Mouse (Mus musculus) intestine, postnatal 0 days (tissue): ENCODE results near the gene Igsf9. TPM values are rescaled to one million over a fixed set of nuclear protein-coding genes. Genes with fewer than 3 reads are reported as not detected.
A peak's percentile ranks its signal among the peaks of the same experiment; 100 is the strongest.

ENCODE experiments used
- ATAC-seq: fragments of 200-750 bp; cut with Nextera tagmentation; 2 replicates; pipeline ENCODE4 v1.8.0; 2017; ENCODE audit warnings: mild to moderate bottlenecking, moderate TSS enrichment, moderate library complexity
- H3K27ac ChIP-seq: fragments of 300-500 bp; sonication (generic); 2 replicates; pipeline ENCODE4 v1.5.1; 2014; ENCODE audit warnings: mild to moderate bottlenecking, low read depth, low read length, moderate library complexity
- H3K27me3 ChIP-seq: fragments of 300-500 bp; sonication (generic); replicated peaks from 2 replicates; pipeline ENCODE4 v1.6.1; 2014; ENCODE audit warnings: low read length, mixed read lengths; ENCODE audit not compliant: control insufficient read depth, insufficient read depth
- H3K36me3 ChIP-seq: fragments of 300-500 bp; sonication (generic); 2 replicates; pipeline ENCODE4 v1.6.1; 2014; ENCODE audit warnings: mild to moderate bottlenecking, moderate library complexity; ENCODE audit not compliant: control insufficient read depth, insufficient read depth
- H3K4me1 ChIP-seq: fragments of 300-500 bp; sonication (generic); replicated peaks from 2 replicates; pipeline ENCODE4 v1.6.1; 2014; ENCODE audit warnings: antibody characterized with exemption, low read length, mixed read lengths; ENCODE audit not compliant: control insufficient read depth, insufficient read depth
- H3K4me2 ChIP-seq: fragments of 300-500 bp; sonication (generic); replicated peaks from 2 replicates; pipeline ENCODE4 v1.6.1; 2014; ENCODE audit warnings: low read depth, mild to moderate bottlenecking, moderate library complexity
- H3K4me3 ChIP-seq: fragments of 300-500 bp; sonication (generic); 2 replicates; pipeline ENCODE4 v1.5.1; 2014; ENCODE audit warnings: low read depth, low read length
- H3K9ac ChIP-seq: fragments of 300-500 bp; sonication (generic); 2 replicates; pipeline ENCODE4 v1.6.1; 2014; ENCODE audit warnings: mild to moderate bottlenecking, low read depth, low read length
- H3K9me3 ChIP-seq: fragments of 300-500 bp; sonication (generic); 2 replicates; pipeline ENCODE4 v1.6.1; 2016; ENCODE audit warnings: mixed run types; ENCODE audit not compliant: control insufficient read depth
- CTCF ChIP-seq: sonication (generic); IDR thresholded peaks from 2 replicates; pipeline ENCODE4 v1.5.1; 2016; ENCODE audit warnings: low read depth, mild to moderate bottlenecking, control low read depth, antibody characterized with exemption, moderate library complexity
- WGBS: fragments of 180-500 bp; shearing (Covaris S2); extraction: QIAGEN DNeasy Blood & Tissue Kit; methylation state at CpG from one replicate; pipeline ENCODE4 v1.1.7; 2014; 5-methylcytosine and 5-hydroxymethylcytosine counted together
- polyA plus RNA-seq: library from polyadenylated mRNA; unstranded; fragments of >200 nt; fragmentation: Nextera tagmentation; extraction: Ambion mirVana; gene quantifications from 2 replicates; pipeline ENCODE4 v1.2.1, GENCODE M21; 2015

Igsf9 gene
- polyA plus RNA-seq, 1 experiment from 2014 or later: 73.4 TPM

DNA sequence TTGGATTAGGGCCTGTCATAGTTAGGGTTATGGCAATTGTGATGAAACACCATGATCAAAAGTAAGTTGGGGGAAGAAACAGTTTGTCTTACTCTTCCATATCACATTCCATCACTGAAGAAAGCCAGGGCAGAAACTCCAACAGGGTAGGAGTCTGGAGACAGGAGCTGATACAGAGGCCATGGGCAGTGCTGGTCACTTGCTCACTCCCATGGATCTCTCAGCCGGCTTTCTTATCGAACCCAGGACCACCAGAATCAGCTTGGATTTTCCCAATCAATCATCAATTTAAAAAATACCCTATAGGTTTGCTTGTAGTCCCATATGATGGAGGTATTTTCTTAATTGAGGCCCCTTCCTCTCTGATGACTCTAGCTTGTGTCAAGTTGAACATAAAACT lies 27.8 kb upstream of the Igsf9 start:
- Histone ChIP-seq H3K4me1 (0 out of 2 replicates have a peak, but pooled peaks cover 2% of the 10 kb centered on the region), H3K27ac (no peak overlapping the region), H3K27me3 (no peaks in the 10 kb centered on the region), H3K9ac (no peak overlapping the region), H3K36me3 (no peaks in the 10 kb centered on the region), H3K4me2 (no peak overlapping the region), H3K9me3 (no peaks in the 10 kb centered on the region), H3K4me3 (no peak overlapping the region)
- no peak for ATAC-seq
- 88% methylated on average over 2 of the region's 2 CpGs for WGBS
- no peak for TF ChIP-seq CTCF

DNA sequence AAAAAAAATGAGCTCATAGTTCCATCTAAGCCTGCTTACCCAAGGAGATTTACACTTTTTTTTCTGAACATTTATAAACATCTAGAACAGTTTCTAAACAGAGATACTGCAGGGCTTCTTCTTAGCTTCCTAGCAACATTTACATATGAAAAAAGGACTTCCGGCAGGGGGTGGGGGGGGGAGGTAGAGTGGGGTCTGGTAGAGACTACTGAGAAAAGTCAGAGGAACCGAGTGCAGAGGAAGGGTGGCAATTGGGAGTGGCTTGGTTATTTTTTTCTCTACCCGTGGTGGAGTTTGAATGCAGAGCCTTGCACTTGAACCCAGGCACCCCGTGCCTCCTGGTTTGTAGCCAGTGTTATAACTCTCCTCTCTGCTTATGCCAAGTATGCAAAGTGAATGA lies 26.2 kb upstream of the Igsf9 start:
- Histone ChIP-seq H3K9me3 (no peaks in the 10 kb centered on the region), H3K36me3 (no peaks in the 10 kb centered on the region), H3K9ac (no peak overlapping the region), H3K27me3 (no peaks in the 10 kb centered on the region), H3K4me1 (0 out of 2 replicates have a peak, but pooled peaks cover 6% of the 10 kb centered on the region), H3K4me2 (no peak overlapping the region), H3K4me3 (no peak overlapping the region), H3K27ac (no peak overlapping the region)
- TF ChIP-seq CTCF: no peak
- WGBS: 42% methylated on average over 4 of the region's 4 CpGs
- ATAC-seq: no peak

DNA sequence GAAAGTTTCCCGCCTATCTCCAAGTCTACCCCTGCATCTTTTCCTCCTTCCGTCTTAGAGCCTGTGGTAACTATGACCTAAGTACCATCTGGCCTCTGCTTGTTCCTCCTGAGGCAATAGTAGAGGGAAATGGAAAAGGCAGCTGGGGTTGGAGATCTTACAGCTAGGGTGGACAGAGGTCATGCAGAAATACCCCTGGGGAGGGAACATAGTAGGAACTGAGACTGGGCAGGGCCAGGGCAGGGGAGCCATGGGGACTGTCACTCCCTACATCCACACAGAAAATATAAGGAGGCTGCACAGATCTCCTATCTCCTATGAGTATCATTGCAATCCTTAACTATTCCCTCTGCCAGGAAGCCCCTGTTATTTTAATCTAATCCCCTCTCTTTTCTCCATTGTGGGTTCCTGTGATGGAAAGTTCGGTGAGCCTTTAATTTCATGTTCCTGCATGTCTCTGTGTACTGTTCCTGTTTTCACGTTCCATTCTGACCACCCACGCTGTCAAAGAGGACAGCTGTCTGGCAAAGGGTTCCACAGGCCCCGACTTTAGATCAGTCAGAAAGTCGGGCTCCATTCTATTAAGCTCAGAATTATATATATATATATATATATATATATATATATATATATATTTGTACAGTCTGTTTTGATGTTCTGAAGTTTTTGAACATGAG lies 25.4 kb upstream of the Igsf9 start:
- WGBS: 62% methylated on average over 7 of the region's 7 CpGs
- H3K4me1 ChIP-seq: 0 out of 2 replicates have a peak, but pooled peaks cover 7% of the 10 kb centered on the region
- no peak overlapping the region for H3K9ac ChIP-seq
- no peak for ATAC-seq
- no peaks in the 10 kb centered on the region for H3K36me3 ChIP-seq
- TF ChIP-seq CTCF: no peak
- no peak overlapping the region for H3K4me2 ChIP-seq
- H3K4me3 ChIP-seq: no peak overlapping the region
- H3K27me3 ChIP-seq: no peaks in the 10 kb centered on the region
- no peaks in the 10 kb centered on the region for H3K9me3 ChIP-seq
- no peak overlapping the region for H3K27ac ChIP-seq

DNA sequence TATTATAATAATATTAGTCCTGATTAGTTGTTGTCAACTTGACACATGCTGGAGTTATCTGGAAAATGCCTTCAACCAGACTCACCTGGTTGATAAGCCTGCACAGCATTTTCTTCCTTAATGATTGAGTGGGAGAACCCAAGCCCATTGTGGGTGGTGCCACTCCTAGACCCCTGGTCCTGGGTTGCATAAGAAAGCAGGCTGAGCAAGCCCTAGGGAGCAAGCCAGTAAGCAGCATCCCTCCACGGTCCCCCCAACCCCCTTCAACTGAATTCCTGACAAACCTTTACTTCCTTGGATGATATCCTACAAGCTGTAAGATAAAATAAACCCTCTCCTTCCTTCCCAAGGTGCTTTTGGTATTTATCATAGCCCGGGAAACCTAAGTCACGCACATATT lies 24.4 kb upstream of the Igsf9 start:
- no peaks in the 10 kb centered on the region for H3K27me3 ChIP-seq
- H3K36me3 ChIP-seq: no peaks in the 10 kb centered on the region
- 0 out of 2 replicates have a peak, but pooled peaks cover 7% of the 10 kb centered on the region for H3K4me1 ChIP-seq
- no peak overlapping the region for H3K4me2 ChIP-seq
- WGBS: 59% methylated on average over 3 of the region's 3 CpGs
- ATAC-seq: no peak
- H3K9ac ChIP-seq: no peak overlapping the region
- no peak overlapping the region for H3K4me3 ChIP-seq
- no peaks in the 10 kb centered on the region for H3K9me3 ChIP-seq
- no peak for TF ChIP-seq CTCF
- H3K27ac ChIP-seq: no peak overlapping the region

DNA sequence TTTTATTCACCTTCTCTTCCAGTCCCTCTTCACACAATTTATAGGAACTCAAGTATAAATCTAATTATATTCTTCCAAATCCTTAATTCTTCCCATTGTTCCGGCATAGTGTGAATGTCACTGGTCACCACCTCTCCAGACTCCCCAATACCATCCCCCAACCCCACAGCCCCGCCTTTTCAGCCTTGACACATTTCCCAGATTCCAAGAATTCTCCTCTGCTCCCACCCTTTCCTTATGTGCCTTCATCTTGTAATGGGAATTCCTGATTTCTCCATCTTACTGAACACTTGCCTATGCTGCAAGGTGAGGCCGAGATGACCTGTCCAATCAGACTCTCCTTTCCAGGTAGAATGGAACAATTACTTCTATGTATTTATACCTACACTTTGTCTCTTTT lies 23.5 kb upstream of the Igsf9 start:
- no peak overlapping the region for H3K4me2 ChIP-seq
- H3K9ac ChIP-seq: no peak overlapping the region
- no peaks in the 10 kb centered on the region for H3K36me3 ChIP-seq
- TF ChIP-seq CTCF: no peak
- no peaks in the 10 kb centered on the region for H3K27me3 ChIP-seq
- 84% methylated on average over 3 of the region's 3 CpGs for WGBS
- H3K4me3 ChIP-seq: no peak overlapping the region
- no peak for ATAC-seq
- H3K4me1 ChIP-seq: 0 out of 2 replicates have a peak, but pooled peaks cover 7% of the 10 kb centered on the region
- H3K9me3 ChIP-seq: no peaks in the 10 kb centered on the region
- H3K27ac ChIP-seq: no peak overlapping the region

DNA sequence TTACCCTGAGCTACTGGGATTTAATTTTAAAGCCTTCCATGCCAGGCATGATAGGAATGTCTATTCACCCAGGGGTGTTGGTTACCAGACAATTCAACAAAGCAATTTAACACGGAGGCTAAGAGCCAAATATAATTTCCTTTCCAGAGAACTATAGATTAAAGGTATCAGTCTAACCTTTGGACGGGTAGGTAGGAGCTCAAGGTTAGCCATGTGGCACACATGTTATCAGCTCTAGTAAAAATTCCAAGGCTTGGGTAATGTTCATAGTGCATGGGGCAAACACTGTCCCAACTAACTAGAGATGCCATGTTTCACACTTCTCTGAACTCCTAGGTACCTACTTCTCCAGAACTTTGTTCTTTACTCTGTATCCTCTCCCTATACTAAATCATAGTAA lies 20.0 kb upstream of the Igsf9 start:
- no peaks in the 10 kb centered on the region for H3K9me3 ChIP-seq
- H3K4me1 ChIP-seq: peaks cover 5% of the 10 kb centered on the region; the same call in 1 of the 2 replicates
- ATAC-seq: peak; percentile 82
- no peaks in the 10 kb centered on the region for H3K27me3 ChIP-seq
- no peak overlapping the region for H3K4me3 ChIP-seq
- no peak overlapping the region for H3K9ac ChIP-seq
- peak overlapping the region; percentile 54 for H3K4me2 ChIP-seq
- TF ChIP-seq CTCF: no peak
- WGBS: 27% methylated on average over 2 of the region's 2 CpGs
- peak overlapping the region; percentile 95 for H3K27ac ChIP-seq
- H3K36me3 ChIP-seq: no peaks in the 10 kb centered on the region
